In genomic region chr2:30264671-30265519, GRCm38 (mm10) we compare ENCODE assay signal across 8 mouse cellular contexts. TPM values are rescaled to one million over a fixed set of nuclear protein-coding genes. Genes with fewer than 3 reads are reported as not detected.
DNase-seq lines count a peak whose midpoint lies in the region; ATAC-seq and TF ChIP-seq lines count a peak whose summit lies in the region.

No protein-coding gene starts in this region.

- no peak overlapping the region for H3K9ac ChIP-seq in lung, embryonic 15.5 days
- no peak overlapping the region for H3K9ac ChIP-seq in forebrain, postnatal 0 days
- H3K9ac ChIP-seq in stomach, embryonic 15.5 days, result no peak overlapping the region

- peaks cover 30% of the 10 kb centered on the region for H3K36me3 ChIP-seq in lung, embryonic 15.5 days
- peaks cover 44% of the 10 kb centered on the region for H3K36me3 ChIP-seq in forebrain, postnatal 0 days (ENCODE audit: insufficient read depth)
- H3K36me3 ChIP-seq in stomach, embryonic 15.5 days, result peaks cover 7% of the 10 kb centered on the region; the same call in 1 of the 2 replicates

- H3K4me1 ChIP-seq in lung, embryonic 15.5 days, result peaks cover 41% of the 10 kb centered on the region
- peaks cover 3% of the 10 kb centered on the region; the same call in 1 of the 2 replicates for H3K4me1 ChIP-seq in forebrain, postnatal 0 days (ENCODE audit: insufficient read depth)
- H3K4me1 ChIP-seq in stomach, embryonic 15.5 days, result peaks cover 39% of the 10 kb centered on the region

- H3K27me3 ChIP-seq in lung, embryonic 15.5 days, result no peaks in the 10 kb centered on the region
- no peaks in the 10 kb centered on the region for H3K27me3 ChIP-seq in forebrain, postnatal 0 days (ENCODE audit: insufficient read depth, low read length)
- H3K27me3 ChIP-seq in stomach, embryonic 15.5 days (replicated peaks), result no peaks in the 10 kb centered on the region

- DNase-seq in lung, postnatal 25 days (ENCODE audit: low spot score), result no peak
- no peak for DNase-seq in forebrain, postnatal 0 days
- DNase-seq in kidney, postnatal 36 days, result peak; percentile 50 to 61
- DNase-seq in right cerebral cortex, postnatal 14 days, result no peak
- DNase-seq in B cell, adult 2 months, result no peak

- no peak overlapping the region for H3K4me2 ChIP-seq in lung, embryonic 15.5 days
- H3K4me2 ChIP-seq in forebrain, postnatal 0 days (ENCODE audit: low read depth), result no peak overlapping the region
- no peak overlapping the region for H3K4me2 ChIP-seq in stomach, embryonic 15.5 days

- 51% methylated on average over 7 of the region's 7 CpGs for WGBS in lung, embryonic 15.5 days
- 54% methylated on average over 7 of the region's 7 CpGs for whole genome bisulfite sequencing in forebrain, postnatal 0 days
- 53% methylated on average over 7 of the region's 7 CpGs for WGBS in stomach, embryonic 15.5 days

- H3K9me3 ChIP-seq in lung, embryonic 15.5 days, result no peaks in the 10 kb centered on the region
- H3K9me3 ChIP-seq in forebrain, postnatal 0 days (ENCODE audit: low read length), result no peaks in the 10 kb centered on the region
- no peaks in the 10 kb centered on the region for H3K9me3 ChIP-seq in stomach, embryonic 15.5 days

- TF ChIP-seq CTCF in forebrain, postnatal 0 days (IDR thresholded peaks at IDR 0.05; ENCODE audit: low read depth), result no peak

- H3K27ac ChIP-seq in lung, embryonic 15.5 days, result peak overlapping the region; percentile 87
- peak overlapping the region; percentile 62 for H3K27ac ChIP-seq in forebrain, postnatal 0 days (ENCODE audit: low read depth, low read length)
- H3K27ac ChIP-seq in stomach, embryonic 15.5 days, result peak overlapping the region; percentile 87

- no peak overlapping the region for H3K4me3 ChIP-seq in lung, embryonic 15.5 days
- H3K4me3 ChIP-seq in forebrain, postnatal 0 days (ENCODE audit: low read depth, low read length), result no peak overlapping the region
- H3K4me3 ChIP-seq in stomach, embryonic 15.5 days (replicated peaks), result no peak overlapping the region

- ATAC-seq in lung, embryonic 15.5 days (ENCODE audit: borderline replicate concordance, extremely low read depth, low FRiP score, low TSS enrichment), result no peak
- no peak for ATAC-seq in forebrain, postnatal 0 days
- ATAC-seq in stomach, embryonic 15.5 days (ENCODE audit: insufficient read depth, low FRiP score, low read depth), result no peak
- ATAC-seq in frontal cortex, adult (ENCODE audit: low TSS enrichment), result no peak

RNA-seq across cellular contexts. Expression of gene Phyhd1, which starts 1.1 kb away (rescaled TPM):
- polyA plus RNA-seq in lung, embryonic 15.5 days (2015; fragmentation: Nextera tagmentation; extraction: Ambion mirVana), result 7.1 and 7.3 TPM in 2 replicates
- 6.3 and 15.7 TPM in 2 replicates for total RNA-seq in forebrain, postnatal 0 days (2014; rRNA removed)
- 5.0 and 6.3 TPM in 2 replicates for polyA plus RNA-seq in forebrain, postnatal 0 days (2015; fragmentation: Nextera tagmentation; extraction: Ambion mirVana)
- 13.1 and 14.2 TPM in 2 replicates for polyA plus RNA-seq in stomach, embryonic 15.5 days (2015; fragmentation: Nextera tagmentation; extraction: Ambion mirVana)

RNA-seq across cellular contexts. Expression of gene Gm28038, which starts 15.9 kb away (rescaled TPM):
- not detected in 2 replicates for polyA plus RNA-seq in lung, embryonic 15.5 days (2015; fragmentation: Nextera tagmentation; extraction: Ambion mirVana)
- total RNA-seq in forebrain, postnatal 0 days (2014; rRNA removed), result 2.4 TPM in 1 of 2 replicates, not detected in the other
- polyA plus RNA-seq in forebrain, postnatal 0 days (2015; fragmentation: Nextera tagmentation; extraction: Ambion mirVana), result not detected in 2 replicates
- not detected in 2 replicates for polyA plus RNA-seq in stomach, embryonic 15.5 days (2015; fragmentation: Nextera tagmentation; extraction: Ambion mirVana)

RNA-seq across cellular contexts. Expression of gene Dolk, which starts 21.2 kb away (rescaled TPM):
- polyA plus RNA-seq in lung, embryonic 15.5 days (2015; fragmentation: Nextera tagmentation; extraction: Ambion mirVana), result 28.8 and 31.9 TPM in 2 replicates
- total RNA-seq in forebrain, postnatal 0 days (2014; rRNA removed), result 26.6 and 34.8 TPM in 2 replicates
- 31.1 and 37.7 TPM in 2 replicates for polyA plus RNA-seq in forebrain, postnatal 0 days (2015; fragmentation: Nextera tagmentation; extraction: Ambion mirVana)
- polyA plus RNA-seq in stomach, embryonic 15.5 days (2015; fragmentation: Nextera tagmentation; extraction: Ambion mirVana), result 33.2 and 33.3 TPM in 2 replicates

RNA-seq across cellular contexts. Expression of gene Nup188, which starts 21.3 kb away (rescaled TPM):
- 28.2 and 30.4 TPM in 2 replicates for polyA plus RNA-seq in lung, embryonic 15.5 days (2015; fragmentation: Nextera tagmentation; extraction: Ambion mirVana)
- total RNA-seq in forebrain, postnatal 0 days (2014; rRNA removed), result 25.1 and 29.3 TPM in 2 replicates
- polyA plus RNA-seq in forebrain, postnatal 0 days (2015; fragmentation: Nextera tagmentation; extraction: Ambion mirVana), result 11.8 and 14.1 TPM in 2 replicates
- 22.4 and 29.7 TPM in 2 replicates for polyA plus RNA-seq in stomach, embryonic 15.5 days (2015; fragmentation: Nextera tagmentation; extraction: Ambion mirVana)

RNA-seq across cellular contexts. Expression of gene Gm28035, which starts 24.5 kb away (rescaled TPM):
- polyA plus RNA-seq in lung, embryonic 15.5 days (2015; fragmentation: Nextera tagmentation; extraction: Ambion mirVana), result 0.10 and 0.25 TPM in 2 replicates
- total RNA-seq in forebrain, postnatal 0 days (2014; rRNA removed), result 4.2 and 5.1 TPM in 2 replicates
- 0.13 and 0.16 TPM in 2 replicates for polyA plus RNA-seq in forebrain, postnatal 0 days (2015; fragmentation: Nextera tagmentation; extraction: Ambion mirVana)
- polyA plus RNA-seq in stomach, embryonic 15.5 days (2015; fragmentation: Nextera tagmentation; extraction: Ambion mirVana), result 0.22 and 0.35 TPM in 2 replicates

Comparison
In these comparisons a context has a peak if more than half of its experiments do, and no peak if none do; other contexts are left out.
1. DNase-seq: peak in kidney, postnatal 36 days (2 of 2); none in lung, postnatal 25 days (single experiment), forebrain, postnatal 0 days (single experiment), right cerebral cortex, postnatal 14 days (single experiment) and B cell, adult 2 months (0 of 2).
2. Peak in every context shown above with its lines, with median percentiles within 50 percentile points of each other: H3K27ac ChIP-seq.